Mouse (Mus musculus) gastrocnemius, adult 2 months (tissue): ENCODE results near the gene Ano4. TPM values are rescaled to one million over a fixed set of nuclear protein-coding genes. Genes with fewer than 3 reads are reported as not detected.

ENCODE experiments used
- DNase-seq: peaks from one replicate; pipeline ENCODE4 v3.0.0; 2022
- H3K27ac ChIP-seq: fragments of 200-600 bp; 2 replicates; pipeline ENCODE4 v1.8.1; 2022; ENCODE audit warnings: mild to moderate bottlenecking
- H3K4me3 ChIP-seq: fragments of 200-600 bp; 2 replicates; pipeline ENCODE4 v1.8.1; 2022; ENCODE audit warnings: mild to moderate bottlenecking, moderate library complexity
- CTCF ChIP-seq: fragments of 200-600 bp; IDR thresholded peaks from 2 replicates; pipeline ENCODE4 v1.8.1; 2022; ENCODE audit warnings: antibody characterized with exemption, mild to moderate bottlenecking, moderate library complexity
- intact Hi-C: fragments of 180-260 bp; cut with DNase I; formaldehyde crosslinking; loops from one replicate; pipeline ENCODE4 v1.15.1; 2025
- total RNA-seq, 2 experiments: library from RNA; stranded (reverse); gene quantifications; 2 replicates each; pipeline ENCODE4 v1.2.3; 2021

Gene Ano4
- total RNA-seq, 2 experiments from 2014 or later: 0.66 to 1.3 TPM

DNA sequence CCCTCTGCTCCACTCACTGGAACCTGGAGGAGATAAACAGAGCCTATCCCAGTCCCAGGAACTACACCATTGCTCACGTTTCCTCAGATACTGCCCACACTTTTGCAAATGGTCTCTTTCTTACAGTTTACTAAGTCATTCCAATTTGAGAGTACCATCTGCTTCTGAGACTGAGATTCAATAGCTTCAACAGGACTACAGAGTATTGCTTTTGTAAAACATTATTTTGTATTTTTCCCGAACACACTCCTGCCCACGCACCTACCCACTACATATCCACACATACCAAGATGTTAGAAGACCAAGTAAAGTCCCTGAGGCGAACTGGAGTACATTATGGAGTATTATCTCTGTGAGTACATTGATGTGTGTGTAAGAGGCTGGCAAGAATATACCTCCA, 166.6 kb downstream of the Ano4 start:
- no peak overlapping the region for H3K27ac ChIP-seq
- H3K4me3 ChIP-seq: no peak overlapping the region
- no peak for TF ChIP-seq CTCF
- intact Hi-C loops: no loop called here
- no peak for DNase-seq

DNA sequence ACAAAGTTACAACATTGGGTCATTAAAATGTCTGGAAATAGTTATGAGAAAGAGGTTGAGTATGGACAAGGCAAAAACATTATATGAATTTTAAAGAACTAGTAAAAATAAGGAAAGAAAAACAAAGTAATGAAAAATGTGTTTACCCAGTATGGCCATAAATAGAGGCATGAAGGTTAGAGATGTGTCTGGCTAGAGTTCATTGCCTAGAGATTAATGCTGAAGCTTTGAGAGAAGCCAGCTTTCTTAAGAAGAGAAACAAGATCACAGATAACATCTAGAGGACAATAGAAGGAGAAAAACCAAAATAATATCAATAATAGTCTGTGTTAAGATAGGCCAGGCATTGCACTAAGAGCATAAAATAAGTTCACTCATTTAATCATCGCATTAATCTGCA, 180.0 kb downstream of the Ano4 start:
- DNase-seq: no peak
- intact Hi-C loops: no loop called here
- no peak for TF ChIP-seq CTCF
- Histone ChIP-seq H3K27ac (no peak overlapping the region), H3K4me3 (no peak overlapping the region)

DNA sequence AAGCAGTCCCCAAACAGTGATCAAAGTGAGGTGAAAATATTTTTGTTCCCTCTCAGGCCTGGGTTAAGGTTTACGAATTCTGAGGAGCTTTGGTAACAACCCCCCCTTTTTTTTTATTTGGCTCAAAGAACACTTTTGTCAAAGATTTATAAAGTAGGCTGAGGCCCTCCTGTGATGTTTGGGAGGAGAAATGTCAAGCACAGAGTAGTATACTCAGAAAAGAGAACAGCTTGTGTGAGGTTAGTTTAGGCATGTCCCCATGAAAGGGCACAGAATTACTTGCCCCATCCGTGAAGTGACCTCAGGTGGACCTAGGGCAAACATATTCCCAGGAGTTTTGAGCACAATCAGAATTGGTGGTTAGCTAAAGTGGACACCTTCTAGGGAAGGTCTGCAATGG, 189.1 kb downstream of the Ano4 start:
- intact Hi-C loops: no loop called here
- TF ChIP-seq CTCF: no peak
- DNase-seq: no peak
- no peak overlapping the region for H3K4me3 ChIP-seq
- no peak overlapping the region for H3K27ac ChIP-seq

DNA sequence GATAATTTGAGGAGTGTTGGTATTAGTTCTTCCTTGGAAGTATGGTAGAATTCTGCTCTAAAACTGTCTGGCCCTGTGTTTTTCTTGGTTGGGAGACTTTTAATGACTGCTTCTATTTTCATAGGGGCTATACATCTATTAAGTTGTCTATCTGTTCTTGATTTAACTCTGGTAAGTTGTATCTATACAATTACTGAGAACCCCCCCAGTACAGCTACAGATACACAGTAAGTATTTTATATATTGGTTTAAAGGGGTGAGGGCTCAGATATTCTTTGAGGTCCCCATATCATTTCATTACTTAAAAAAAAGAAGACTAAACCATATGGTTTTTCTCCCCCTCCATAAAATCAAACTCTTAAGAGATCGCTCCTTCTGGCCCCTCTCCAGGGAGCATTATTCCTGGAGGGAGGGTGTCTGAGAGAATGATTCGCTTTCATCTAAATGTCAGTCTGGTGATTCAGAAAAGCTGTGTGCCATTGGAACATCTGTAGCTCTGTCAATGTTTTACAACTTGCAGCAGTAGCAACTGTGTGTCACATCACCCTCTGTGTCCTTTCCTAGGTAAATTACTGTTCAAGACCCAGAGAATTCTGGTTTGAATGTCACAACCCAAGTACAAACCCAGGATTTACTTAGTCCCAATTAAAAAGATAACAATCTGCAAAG, 189.6 kb downstream of the Ano4 start:
- no peak for TF ChIP-seq CTCF
- H3K27ac ChIP-seq: no peak overlapping the region
- intact Hi-C loops: no loop called here
- no peak overlapping the region for H3K4me3 ChIP-seq
- DNase-seq: no peak

DNA sequence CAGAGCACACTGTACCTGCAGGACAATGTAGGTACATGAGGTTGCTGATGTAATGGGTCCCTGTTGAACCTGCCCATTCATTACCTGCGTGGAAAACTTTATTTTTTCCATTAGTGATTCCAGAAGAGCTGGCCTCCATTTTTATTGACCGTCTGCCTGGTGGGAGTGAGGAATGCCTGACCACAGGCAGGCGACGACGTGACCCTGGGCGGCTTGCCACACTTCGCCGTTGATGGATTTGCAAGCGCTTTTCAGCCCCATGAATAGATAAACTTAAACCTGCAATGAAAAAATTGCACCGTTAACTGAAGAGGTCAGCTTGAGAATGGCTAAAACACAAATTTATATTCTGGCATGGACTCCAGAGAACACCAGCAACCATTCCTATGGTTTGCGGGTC, 195.4 kb downstream of the Ano4 start:
- no peak for TF ChIP-seq CTCF
- H3K27ac ChIP-seq: no peak overlapping the region
- intact Hi-C loops: no loop called here
- H3K4me3 ChIP-seq: no peak overlapping the region
- no peak for DNase-seq

DNA sequence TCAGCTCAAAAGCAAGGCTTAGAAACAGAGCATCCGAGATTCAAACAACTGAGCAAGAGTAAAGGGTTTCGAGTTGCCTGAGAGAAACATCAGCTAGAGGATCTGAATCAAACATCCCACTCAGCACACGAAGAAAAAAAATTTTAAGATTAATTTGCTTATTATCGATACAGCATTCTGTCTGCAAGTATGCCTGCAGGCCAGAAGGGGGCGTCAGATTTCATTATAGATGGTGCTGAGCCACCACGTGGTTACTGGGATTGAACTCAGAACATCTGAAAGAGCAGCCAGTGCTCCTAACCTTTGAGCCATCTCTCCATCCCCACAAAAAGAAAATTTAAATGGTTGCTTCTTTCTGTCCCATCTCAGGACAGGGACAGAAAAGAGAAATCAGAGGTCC, 223.2 kb downstream of the Ano4 start:
- intact Hi-C loops: no loop called here
- Histone ChIP-seq H3K4me3 (no peak overlapping the region), H3K27ac (no peak overlapping the region)
- no peak for TF ChIP-seq CTCF
- DNase-seq: no peak

- no peak overlapping the region for H3K27ac ChIP-seq
- TF ChIP-seq CTCF: no peak
- H3K4me3 ChIP-seq: no peak overlapping the region
- no peak for DNase-seq
- intact Hi-C loops: no loop called here
Measured at GRCm38 (mm10) chr10:89114381-89114780, 230.2 kb downstream of the Ano4 start.

DNA sequence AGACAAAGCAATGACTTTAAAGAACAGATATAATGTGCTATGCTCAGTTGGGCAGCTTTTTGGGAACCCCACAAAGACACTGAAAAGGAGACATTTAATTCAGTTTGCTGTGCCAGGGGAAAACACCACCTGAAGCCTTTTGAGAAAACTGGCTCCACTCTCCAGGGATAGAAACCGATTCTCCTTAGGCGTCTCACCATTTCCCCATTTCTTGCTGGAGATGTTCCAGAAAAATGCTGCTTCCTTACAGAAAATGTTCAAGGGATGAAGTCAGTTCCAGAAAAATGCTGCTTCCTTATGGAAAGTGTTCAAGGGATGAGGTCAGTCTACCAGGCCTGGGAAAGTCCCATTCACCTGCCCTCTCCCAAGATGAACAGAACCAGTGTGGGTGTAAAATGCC, 233.1 kb downstream of the Ano4 start:
- Histone ChIP-seq H3K4me3 (no peak overlapping the region), H3K27ac (no peak overlapping the region)
- TF ChIP-seq CTCF: no peak
- intact Hi-C loops: no loop called here
- DNase-seq: no peak

DNA sequence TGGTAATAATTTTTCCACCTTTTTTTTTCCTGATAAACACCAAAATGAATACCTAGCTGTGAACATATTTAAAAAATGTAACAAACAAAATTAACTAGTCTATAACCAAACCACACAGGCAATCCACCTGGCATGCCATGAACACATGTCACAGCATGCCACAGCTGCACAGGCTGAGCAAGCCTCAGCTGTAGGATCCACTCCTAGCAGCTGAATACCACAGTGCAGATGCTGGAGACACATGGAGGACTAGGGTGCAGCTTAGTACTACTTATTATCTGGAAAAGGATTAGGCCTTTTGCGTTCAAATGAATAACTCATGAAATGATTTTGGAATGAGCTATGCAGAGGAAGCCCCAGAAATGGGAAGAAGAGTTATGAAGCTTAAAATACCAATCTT, 233.6 kb downstream of the Ano4 start:
- no peak for TF ChIP-seq CTCF
- no peak overlapping the region for H3K27ac ChIP-seq
- intact Hi-C loops: no loop called here
- DNase-seq: no peak
- H3K4me3 ChIP-seq: no peak overlapping the region

DNA sequence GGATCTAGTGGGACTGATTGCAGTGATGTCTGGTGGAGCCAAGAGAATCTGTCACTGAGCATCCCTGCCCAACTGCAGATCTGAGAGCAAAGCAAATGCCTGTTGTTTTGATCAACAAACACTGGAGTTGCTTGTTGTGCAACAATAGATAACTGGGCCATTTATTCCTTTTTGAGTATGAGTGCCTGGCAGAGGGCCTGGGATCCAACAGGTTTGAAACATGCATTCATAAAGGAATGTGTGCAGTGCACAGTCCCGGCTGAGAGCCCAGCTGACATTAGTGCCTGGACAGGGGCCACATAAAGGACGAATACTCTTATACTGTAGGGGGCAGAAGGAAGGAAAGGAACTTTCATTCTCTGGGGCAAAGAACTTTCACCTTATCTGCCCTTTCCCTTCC, 241.0 kb downstream of the Ano4 start:
- no peak for TF ChIP-seq CTCF
- Histone ChIP-seq H3K4me3 (no peak overlapping the region), H3K27ac (no peak overlapping the region)
- intact Hi-C loops: no loop called here
- no peak for DNase-seq

- Histone ChIP-seq H3K27ac (no peak overlapping the region), H3K4me3 (no peak overlapping the region)
- TF ChIP-seq CTCF: no peak
- DNase-seq: no peak
- intact Hi-C loops: no loop called here
Measured at GRCm38 (mm10) chr10:89102025-89102424, 242.5 kb downstream of the Ano4 start.

GRCm38 (mm10) chr10:89098183-89098582, 246.4 kb downstream of the Ano4 start:
- no peak for TF ChIP-seq CTCF
- Histone ChIP-seq H3K4me3 (no peak overlapping the region), H3K27ac (no peak overlapping the region)
- DNase-seq: no peak
- intact Hi-C loops: no loop called here

GRCm38 (mm10) chr10:89092350-89093040, 252.1 kb downstream of the Ano4 start:
- Histone ChIP-seq H3K4me3 (no peak overlapping the region), H3K27ac (no peak overlapping the region)
- DNase-seq: no peak
- TF ChIP-seq CTCF: no peak
- intact Hi-C loops: no loop called here

GRCm38 (mm10) chr10:89077447-89077846, 267.1 kb downstream of the Ano4 start:
- no peak overlapping the region for H3K27ac ChIP-seq
- no peak overlapping the region for H3K4me3 ChIP-seq
- DNase-seq: no peak
- intact Hi-C loops: no loop called here
- TF ChIP-seq CTCF: no peak
